Mouse (Mus musculus): ENCODE measurements around the gene Ap4m1. TPM values are rescaled to one million over a fixed set of nuclear protein-coding genes. Genes with fewer than 3 reads are reported as not detected.
"Not testable (repeated sequence)": the region's sequence is repeated elsewhere in the genome, so short reads cannot be mapped to it uniquely, and the experiment has no call there.

Ap4m1 gene
- total and polyA plus RNA-seq, 3 experiments, result 21.1 to 26.7 (median 22.6) TPM

GRCm38 (mm10) chr5:138194755-138195345 lies 23.0 kb downstream of the Ap4m1 start:
- Histone ChIP-seq H3K9me3 (replicated peaks) (no peaks in the 10 kb centered on the region), H3K36me3 (replicated peaks) (peaks cover 40% of the 10 kb centered on the region), H3K27me3 (ENCODE audit: insufficient read depth, low read length) (peaks cover 7% of the 10 kb centered on the region; the same call in 1 of the 2 replicates), H3K4me1 (ENCODE audit: insufficient read depth, low read depth, low read length) (peaks cover 20% of the 10 kb centered on the region), H3K4me3 (ENCODE audit: low read depth, low read length) (peak overlapping the region; percentile 83)
- no peak for DNase-seq (ENCODE audit: low spot score)
- no peak for ATAC-seq (ENCODE audit: extremely low read depth, insufficient number of reproducible peaks, low FRiP score, poor library complexity, severe bottlenecking)
- TF ChIP-seq GATA2 (IDR thresholded peaks at IDR 0.05; ENCODE audit: borderline replicate concordance, low read depth, low read length) (no peak), GATA1 (IDR thresholded peaks at IDR 0.05; ENCODE audit: borderline replicate concordance, low read length) (no peak), TAL1 (conservative IDR thresholded peaks at IDR 0.05; ENCODE audit: low read depth, low read length) (no peak), CTCF (IDR thresholded peaks at IDR 0.05; ENCODE audit: low read depth, low read length) (no peak), POLR2AphosphoS5 (IDR thresholded peaks at IDR 0.05; ENCODE audit: insufficient replicate concordance, low read depth, low read length) (no peak)

DNA sequence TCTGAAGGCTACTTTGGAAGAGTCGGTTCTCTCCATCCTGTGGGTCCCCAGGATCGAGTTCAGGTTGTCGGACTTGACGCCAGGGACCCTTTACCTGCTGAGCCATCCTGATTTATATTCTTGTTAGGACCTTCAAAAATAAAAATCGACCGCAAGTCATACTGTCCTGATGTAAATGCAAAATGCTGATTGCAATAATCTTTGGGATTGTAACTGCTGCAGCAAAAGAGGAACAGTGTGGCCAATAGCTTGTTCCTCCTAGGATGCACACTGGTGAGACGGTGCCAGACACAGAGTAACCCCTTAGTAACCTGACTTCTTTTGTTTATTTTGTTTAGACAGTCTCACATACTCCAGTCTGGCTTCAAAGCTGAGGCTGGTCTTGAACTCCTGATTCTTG lies 23.7 kb downstream of the Ap4m1 start:
- no peak for TF ChIP-seq CTCF (IDR thresholded peaks at IDR 0.05; ENCODE audit: low read depth, low read length)
- TF ChIP-seq POLR2AphosphoS5 (IDR thresholded peaks at IDR 0.05; ENCODE audit: insufficient replicate concordance, low read depth, low read length), result no peak
- no peak for TF ChIP-seq GATA2 (IDR thresholded peaks at IDR 0.05; ENCODE audit: borderline replicate concordance, low read depth, low read length)
- no peak for TF ChIP-seq GATA1 (IDR thresholded peaks at IDR 0.05; ENCODE audit: borderline replicate concordance, low read length)
- no peak for TF ChIP-seq TAL1 (conservative IDR thresholded peaks at IDR 0.05; ENCODE audit: low read depth, low read length)
- H3K4me1 ChIP-seq (ENCODE audit: insufficient read depth, low read depth, low read length), result peaks cover 20% of the 10 kb centered on the region
- no peak for DNase-seq (ENCODE audit: low spot score)
- H3K36me3 ChIP-seq (replicated peaks), result peaks cover 34% of the 10 kb centered on the region
- no peaks in the 10 kb centered on the region for H3K9me3 ChIP-seq (replicated peaks)
- no peak overlapping the region for H3K4me3 ChIP-seq (ENCODE audit: low read depth, low read length)
- ATAC-seq (ENCODE audit: extremely low read depth, insufficient number of reproducible peaks, low FRiP score, poor library complexity, severe bottlenecking), result 0 out of 2 replicates have a peak, but pooled peaks have one; percentile 11
- H3K27me3 ChIP-seq (ENCODE audit: insufficient read depth, low read length), result peaks cover 7% of the 10 kb centered on the region; the same call in 1 of the 2 replicates

DNA sequence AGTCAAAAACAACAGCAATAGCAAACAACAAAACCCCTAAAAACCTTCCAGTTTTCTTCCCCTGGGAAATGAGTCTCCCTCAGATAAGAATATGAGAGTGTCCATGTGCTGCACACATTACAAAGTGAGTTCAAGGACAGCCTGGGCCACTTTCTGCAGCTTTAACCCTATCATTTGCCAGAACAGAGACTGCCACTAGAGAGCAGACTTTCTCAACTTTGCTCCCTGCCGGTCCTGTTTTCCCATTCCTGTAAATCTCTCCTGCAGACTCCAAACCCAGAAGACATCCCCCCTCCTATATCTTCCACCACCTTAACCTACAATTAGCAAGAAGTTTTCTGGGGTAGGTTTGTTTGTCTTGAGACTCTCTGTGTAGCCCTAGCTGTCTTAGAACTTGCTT lies 27.8 kb downstream of the Ap4m1 start:
- Histone ChIP-seq H3K36me3 (replicated peaks) (peaks cover 4% of the 10 kb centered on the region), H3K4me3 (ENCODE audit: low read depth, low read length) (no peak overlapping the region), H3K9me3 (replicated peaks) (peaks cover 4% of the 10 kb centered on the region), H3K4me1 (ENCODE audit: insufficient read depth, low read depth, low read length) (peaks cover 10% of the 10 kb centered on the region), H3K27me3 (ENCODE audit: insufficient read depth, low read length) (peaks cover 5% of the 10 kb centered on the region; the same call in 1 of the 2 replicates)
- ATAC-seq (ENCODE audit: extremely low read depth, insufficient number of reproducible peaks, low FRiP score, poor library complexity, severe bottlenecking), result no peak
- DNase-seq (ENCODE audit: low spot score), result no peak
- no peak for TF ChIP-seq TAL1 (conservative IDR thresholded peaks at IDR 0.05; ENCODE audit: low read depth, low read length)
- no peak for TF ChIP-seq CTCF (IDR thresholded peaks at IDR 0.05; ENCODE audit: low read depth, low read length)
- TF ChIP-seq POLR2AphosphoS5 (IDR thresholded peaks at IDR 0.05; ENCODE audit: insufficient replicate concordance, low read depth, low read length), result no peak
- TF ChIP-seq GATA2 (IDR thresholded peaks at IDR 0.05; ENCODE audit: borderline replicate concordance, low read depth, low read length), result no peak
- no peak for TF ChIP-seq GATA1 (IDR thresholded peaks at IDR 0.05; ENCODE audit: borderline replicate concordance, low read length)

DNA sequence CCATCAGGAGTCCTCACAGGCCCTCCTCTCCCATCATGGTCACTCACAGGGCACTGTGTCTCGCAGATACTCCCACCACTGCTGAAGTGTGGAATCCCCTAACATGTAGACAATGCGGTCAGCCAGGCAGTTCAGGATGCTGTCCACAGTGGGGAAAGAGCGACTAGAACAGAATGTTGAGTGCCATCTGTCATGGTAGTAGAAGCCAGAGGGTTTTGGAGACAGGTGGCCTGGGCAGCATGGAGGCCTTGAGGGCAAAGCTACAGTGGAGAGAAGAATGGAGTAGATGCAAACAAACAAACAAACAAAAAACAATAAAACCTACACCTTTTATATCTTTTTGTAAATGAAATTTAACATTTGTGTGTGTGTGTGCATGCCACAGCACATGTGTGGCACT lies 30.3 kb downstream of the Ap4m1 start:
- H3K4me3 ChIP-seq (ENCODE audit: low read depth, low read length), result no peak overlapping the region
- DNase-seq (ENCODE audit: low spot score), result no peak
- H3K36me3 ChIP-seq (replicated peaks), result no peaks in the 10 kb centered on the region
- no peaks in the 10 kb centered on the region for H3K4me1 ChIP-seq (ENCODE audit: insufficient read depth, low read depth, low read length)
- no peak for ATAC-seq (ENCODE audit: extremely low read depth, insufficient number of reproducible peaks, low FRiP score, poor library complexity, severe bottlenecking)
- H3K9me3 ChIP-seq (replicated peaks), result peaks cover 10% of the 10 kb centered on the region
- TF ChIP-seq POLR2AphosphoS5 (IDR thresholded peaks at IDR 0.05; ENCODE audit: insufficient replicate concordance, low read depth, low read length) (no peak), GATA1 (IDR thresholded peaks at IDR 0.05; ENCODE audit: borderline replicate concordance, low read length) (no peak)
- no peaks in the 10 kb centered on the region for H3K27me3 ChIP-seq (ENCODE audit: insufficient read depth, low read length)

- no peak for ATAC-seq (ENCODE audit: extremely low read depth, insufficient number of reproducible peaks, low FRiP score, poor library complexity, severe bottlenecking)
Measured at GRCm38 (mm10) chr5:138207253-138207652, 35.5 kb downstream of the Ap4m1 start.

GRCm38 (mm10) chr5:138207873-138208272 lies 36.1 kb downstream of the Ap4m1 start:
- Histone ChIP-seq H3K27me3 (ENCODE audit: insufficient read depth, low read length) (no peaks in the 10 kb centered on the region), H3K36me3 (replicated peaks) (no peaks in the 10 kb centered on the region), H3K9me3 (replicated peaks) (peaks cover 14% of the 10 kb centered on the region), H3K4me1 (ENCODE audit: insufficient read depth, low read depth, low read length) (no peaks in the 10 kb centered on the region), H3K4me3 (ENCODE audit: low read depth, low read length) (no peak overlapping the region)
- no peak for TF ChIP-seq CTCF (IDR thresholded peaks at IDR 0.05; ENCODE audit: low read depth, low read length)
- TF ChIP-seq TAL1 (conservative IDR thresholded peaks at IDR 0.05; ENCODE audit: low read depth, low read length), result no peak
- no peak for TF ChIP-seq GATA1 (IDR thresholded peaks at IDR 0.05; ENCODE audit: borderline replicate concordance, low read length)
- TF ChIP-seq GATA2 (IDR thresholded peaks at IDR 0.05; ENCODE audit: borderline replicate concordance, low read depth, low read length), result no peak
- no peak for TF ChIP-seq POLR2AphosphoS5 (IDR thresholded peaks at IDR 0.05; ENCODE audit: insufficient replicate concordance, low read depth, low read length)
- ATAC-seq (ENCODE audit: extremely low read depth, insufficient number of reproducible peaks, low FRiP score, poor library complexity, severe bottlenecking) (no peak), DNase-seq (ENCODE audit: low spot score) (no peak)

More at GRCm38 (mm10) chr5:138207253-138207652, 35.5 kb downstream of the Ap4m1 start:
- DNase-seq (ENCODE audit: low spot score), result no peak
- Histone ChIP-seq H3K4me3 (ENCODE audit: low read depth, low read length) (no peak overlapping the region), H3K27me3 (ENCODE audit: insufficient read depth, low read length) (no peaks in the 10 kb centered on the region), H3K9me3 (replicated peaks) (peaks cover 14% of the 10 kb centered on the region), H3K36me3 (replicated peaks) (no peaks in the 10 kb centered on the region), H3K4me1 (ENCODE audit: insufficient read depth, low read depth, low read length) (no peaks in the 10 kb centered on the region)
- TF ChIP-seq GATA1 (IDR thresholded peaks at IDR 0.05; ENCODE audit: borderline replicate concordance, low read length), result no peak

DNA sequence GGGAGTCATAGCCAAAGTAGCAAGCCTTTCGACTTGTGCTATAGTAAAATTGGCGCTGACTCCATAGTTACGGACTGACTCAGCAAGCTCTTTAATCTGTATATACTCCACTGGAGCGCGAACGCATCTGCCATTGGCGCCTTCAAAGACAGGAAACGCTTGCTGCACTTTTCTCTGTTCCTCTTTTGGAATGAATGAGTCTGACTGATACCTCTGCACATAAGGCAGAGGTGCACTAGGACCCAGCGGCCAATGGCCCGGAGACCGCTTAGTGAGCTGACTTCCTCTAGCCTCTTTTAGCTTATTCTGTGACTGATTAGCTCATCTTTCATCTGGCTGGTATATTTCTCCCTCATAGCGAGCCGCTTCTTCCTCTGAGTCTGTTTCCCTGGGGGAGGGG lies 44.8 kb downstream of the Ap4m1 start:
- H3K4me3 ChIP-seq (ENCODE audit: low read depth, low read length); H3K9me3 ChIP-seq (replicated peaks); ATAC-seq (ENCODE audit: extremely low read depth, insufficient number of reproducible peaks, low FRiP score, poor library complexity, severe bottlenecking); H3K4me1 ChIP-seq (ENCODE audit: insufficient read depth, low read depth, low read length); H3K27me3 ChIP-seq (ENCODE audit: insufficient read depth, low read length); H3K36me3 ChIP-seq (replicated peaks); DNase-seq (ENCODE audit: low spot score): not testable (repeated sequence)

Measured in G1E (cell line).